Mouse (Mus musculus) small intestine, adult 2 months (tissue): ENCODE results near the gene Hecw2. TPM values are rescaled to one million over a fixed set of nuclear protein-coding genes. Genes with fewer than 3 reads are reported as not detected.

Experiments used
- H3K27ac ChIP-seq: fragments of 200-500 bp; 2 replicates; pipeline ENCODE4 v1.5.1; 2012; ENCODE audit warnings: low read depth, low read length, control low read depth, inconsistent platforms; ENCODE audit not compliant: insufficient read depth
- H3K27me3 ChIP-seq: fragments of 200-500 bp; 2 replicates; pipeline ENCODE4 v1.6.1; 2012; ENCODE audit warnings: mild to moderate bottlenecking, moderate library complexity, low read length, inconsistent platforms; ENCODE audit not compliant: control insufficient read depth, insufficient read depth
- H3K36me3 ChIP-seq: fragments of 200-500 bp; 2 replicates; pipeline ENCODE4 v1.6.1; 2012; ENCODE audit warnings: mild to moderate bottlenecking, low read length, control low read depth, inconsistent platforms; ENCODE audit not compliant: control insufficient read depth, insufficient read depth
- H3K4me1 ChIP-seq: fragments of 200-500 bp; 2 replicates; pipeline ENCODE4 v1.6.1; 2012; ENCODE audit warnings: low read length, inconsistent platforms, mixed read lengths; ENCODE audit not compliant: control insufficient read depth, insufficient read depth, insufficient read length
- H3K4me3 ChIP-seq: fragments of 200-500 bp; 2 replicates; pipeline ENCODE4 v1.5.1; 2012; ENCODE audit warnings: low read depth, mild to moderate bottlenecking, control low read depth, inconsistent platforms, low read length, moderate library complexity
- CTCF ChIP-seq: fragments of 200-500 bp; IDR thresholded peaks from 2 replicates; pipeline ENCODE4 v1.5.1; 2012; ENCODE audit warnings: low read depth, mild to moderate bottlenecking, control low read depth, inconsistent platforms, low read length, moderate library complexity, mixed read lengths; ENCODE audit not compliant: insufficient replicate concordance, insufficient read length; ENCODE audit errors: extremely low read depth
- POLR2A ChIP-seq: fragments of 200-500 bp; IDR thresholded peaks from 2 replicates; pipeline ENCODE4 v1.6.1; 2012; ENCODE audit warnings: low read depth, mild to moderate bottlenecking, control low read depth, inconsistent platforms, low read length, moderate library complexity
- WGBS: fragments of 180-500 bp; shearing (Covaris S2); methylation state at CpG from one replicate; pipeline ENCODE4 v1.1.7; 2018; 5-methylcytosine and 5-hydroxymethylcytosine counted together
- polyA plus RNA-seq: library from polyadenylated mRNA; depleted of rRNA; stranded (reverse); fragments of >200 nt; gene quantifications from 2 replicates; pipeline ENCODE4 v1.2.3, GENCODE M21; 2012

Hecw2 gene
- polyA plus RNA-seq, 1 experiment = 0.25 TPM

DNA sequence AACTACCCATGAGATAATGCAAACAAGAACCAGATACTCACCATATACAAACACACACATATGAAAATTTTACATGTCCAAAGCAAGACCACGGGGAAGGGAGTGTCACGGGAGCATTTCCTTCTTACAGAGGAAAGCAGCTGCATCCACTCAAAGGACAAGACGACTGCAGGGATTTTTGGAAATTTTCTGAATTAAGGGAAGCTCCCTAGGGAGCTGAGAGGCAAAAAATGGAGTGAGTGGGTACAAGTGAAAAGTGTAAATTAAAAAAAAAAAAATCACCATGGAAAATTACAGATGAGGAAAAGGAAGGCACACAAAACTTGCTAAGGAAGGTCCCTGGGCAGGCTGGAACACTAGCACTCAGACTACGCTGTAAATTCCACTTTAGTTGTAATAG, 353.9 kb downstream of the Hecw2 start:
- peaks cover 22% of the 10 kb centered on the region; the same call in 1 of the 2 replicates for H3K4me1 ChIP-seq
- TF ChIP-seq POLR2A (no peak), CTCF (no peak)
- H3K36me3 ChIP-seq = no peaks in the 10 kb centered on the region
- no peaks in the 10 kb centered on the region for H3K27me3 ChIP-seq
- no peak overlapping the region for H3K27ac ChIP-seq
- no peak overlapping the region for H3K4me3 ChIP-seq
- WGBS = 71% methylated on average over 4 of the region's 4 CpGs

DNA sequence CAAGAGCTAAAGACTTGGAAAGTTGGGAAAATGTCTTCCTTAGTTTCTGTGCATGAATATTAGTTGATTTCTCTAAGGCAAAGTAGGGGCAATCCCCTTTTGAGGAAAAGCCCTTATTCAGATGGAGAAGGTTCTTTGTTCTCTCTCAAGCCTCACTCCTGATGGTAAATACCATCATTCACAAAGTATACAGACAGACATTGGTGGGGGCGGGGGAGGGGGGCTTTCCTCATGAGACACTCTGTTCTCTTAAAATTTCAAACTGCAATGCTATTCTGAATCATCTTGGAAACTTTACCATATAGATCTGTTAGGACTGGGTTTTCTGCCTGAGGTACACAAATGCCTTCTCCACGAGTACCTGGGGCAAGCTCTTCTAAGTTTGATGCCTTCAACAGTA, 355.6 kb downstream of the Hecw2 start:
- no peak for TF ChIP-seq POLR2A
- TF ChIP-seq CTCF = no peak

DNA sequence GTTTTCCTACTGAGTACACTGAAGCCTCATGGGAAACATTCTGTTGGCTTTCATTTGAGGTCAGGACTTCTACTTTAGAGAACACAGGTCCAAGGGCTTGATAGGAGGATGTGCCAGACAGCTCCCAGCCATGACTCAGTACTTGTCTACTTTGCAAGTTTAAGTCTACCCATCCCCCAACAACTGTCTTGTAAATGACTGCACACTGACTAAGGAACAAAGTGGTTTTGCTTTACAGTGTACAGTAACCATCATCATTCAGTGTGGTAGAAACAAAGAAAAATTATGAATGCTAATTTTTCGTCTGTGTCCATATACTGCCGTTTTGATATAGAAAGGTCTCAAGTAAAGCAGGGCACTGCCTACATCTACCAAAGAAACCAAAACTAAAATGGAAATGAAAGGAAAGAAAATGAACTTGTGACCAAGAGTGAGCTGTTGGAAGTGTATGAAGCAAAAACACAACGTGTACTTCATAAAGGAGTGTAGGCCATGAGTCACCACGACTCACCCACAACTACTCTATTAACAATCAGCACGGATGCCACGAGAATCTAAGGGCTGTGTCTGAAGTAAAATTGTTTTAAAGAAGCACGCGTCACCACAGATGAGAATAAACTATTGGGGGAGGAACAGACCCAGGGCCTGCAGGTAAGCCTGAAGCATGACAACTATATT, 356.6 kb downstream of the Hecw2 start:
- peak overlapping the region; percentile 55 for H3K27ac ChIP-seq
- no peaks in the 10 kb centered on the region for H3K36me3 ChIP-seq
- H3K4me1 ChIP-seq = peaks cover 9% of the 10 kb centered on the region; the same call in 1 of the 2 replicates
- WGBS = 59% methylated on average over 8 of the region's 8 CpGs
- no peak overlapping the region for H3K4me3 ChIP-seq
- no peaks in the 10 kb centered on the region for H3K27me3 ChIP-seq
- TF ChIP-seq CTCF (no peak), POLR2A (no peak)

More for the DNA sequence above, 355.6 kb downstream of the Hecw2 start:
- no peak overlapping the region for H3K4me3 ChIP-seq
- peak overlapping the region; percentile 55 for H3K27ac ChIP-seq
- H3K4me1 ChIP-seq = peaks cover 14% of the 10 kb centered on the region; the same call in 1 of the 2 replicates
- WGBS = 73% methylated on average over 2 of the region's 2 CpGs
- no peaks in the 10 kb centered on the region for H3K27me3 ChIP-seq
- H3K36me3 ChIP-seq = no peaks in the 10 kb centered on the region

DNA sequence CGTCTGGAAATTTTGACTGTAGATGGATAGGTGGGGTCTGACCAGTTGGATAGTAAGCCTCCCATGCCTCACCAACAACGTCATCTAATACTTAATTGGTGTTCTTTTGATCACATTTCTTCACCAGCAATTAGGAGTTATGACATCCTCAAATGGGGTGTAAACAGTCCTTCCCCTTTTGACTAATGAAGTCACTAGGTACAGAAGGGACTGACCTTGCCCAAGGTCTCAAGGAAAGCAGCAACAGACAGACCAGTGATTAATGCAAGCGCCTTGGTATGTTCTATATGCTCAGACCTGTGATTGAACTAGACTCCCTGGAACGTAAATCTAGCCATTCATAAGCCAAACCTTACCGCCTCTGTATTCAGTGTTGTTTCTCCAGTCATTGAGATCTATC, 364.7 kb downstream of the Hecw2 start:
- H3K36me3 ChIP-seq = no peaks in the 10 kb centered on the region
- no peak for TF ChIP-seq POLR2A
- TF ChIP-seq CTCF = no peak
- no peaks in the 10 kb centered on the region for H3K27me3 ChIP-seq
- 89% methylated on average over 5 of the region's 5 CpGs for WGBS
- no peaks in the 10 kb centered on the region for H3K4me1 ChIP-seq
- H3K27ac ChIP-seq = no peak overlapping the region
- H3K4me3 ChIP-seq = no peak overlapping the region

DNA sequence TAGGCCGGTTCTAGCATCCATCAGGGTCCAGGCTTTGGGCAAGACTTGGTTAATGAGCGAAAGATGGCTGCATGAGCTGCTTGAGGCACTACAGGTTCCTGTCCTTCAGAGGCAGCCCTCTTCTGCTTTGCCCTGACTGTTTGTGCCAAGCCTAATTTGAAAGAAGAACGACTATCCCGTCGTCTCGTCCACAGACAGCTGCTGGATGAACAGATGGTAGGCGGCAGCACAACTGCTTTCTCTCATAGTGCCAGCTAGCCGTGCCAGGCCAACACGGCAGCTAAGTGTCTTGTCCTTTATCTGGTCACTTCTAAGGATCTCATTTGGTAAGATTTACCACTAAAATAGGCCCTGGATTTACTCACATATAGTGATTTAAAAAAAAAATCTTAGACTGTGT, 365.9 kb downstream of the Hecw2 start:
- Histone ChIP-seq H3K4me3 (no peak overlapping the region), H3K27ac (no peak overlapping the region), H3K36me3 (no peaks in the 10 kb centered on the region), H3K4me1 (peaks cover 4% of the 10 kb centered on the region; the same call in 1 of the 2 replicates), H3K27me3 (no peaks in the 10 kb centered on the region)
- TF ChIP-seq POLR2A (no peak), CTCF (no peak)
- WGBS = 84% methylated on average over 9 of the region's 9 CpGs

DNA sequence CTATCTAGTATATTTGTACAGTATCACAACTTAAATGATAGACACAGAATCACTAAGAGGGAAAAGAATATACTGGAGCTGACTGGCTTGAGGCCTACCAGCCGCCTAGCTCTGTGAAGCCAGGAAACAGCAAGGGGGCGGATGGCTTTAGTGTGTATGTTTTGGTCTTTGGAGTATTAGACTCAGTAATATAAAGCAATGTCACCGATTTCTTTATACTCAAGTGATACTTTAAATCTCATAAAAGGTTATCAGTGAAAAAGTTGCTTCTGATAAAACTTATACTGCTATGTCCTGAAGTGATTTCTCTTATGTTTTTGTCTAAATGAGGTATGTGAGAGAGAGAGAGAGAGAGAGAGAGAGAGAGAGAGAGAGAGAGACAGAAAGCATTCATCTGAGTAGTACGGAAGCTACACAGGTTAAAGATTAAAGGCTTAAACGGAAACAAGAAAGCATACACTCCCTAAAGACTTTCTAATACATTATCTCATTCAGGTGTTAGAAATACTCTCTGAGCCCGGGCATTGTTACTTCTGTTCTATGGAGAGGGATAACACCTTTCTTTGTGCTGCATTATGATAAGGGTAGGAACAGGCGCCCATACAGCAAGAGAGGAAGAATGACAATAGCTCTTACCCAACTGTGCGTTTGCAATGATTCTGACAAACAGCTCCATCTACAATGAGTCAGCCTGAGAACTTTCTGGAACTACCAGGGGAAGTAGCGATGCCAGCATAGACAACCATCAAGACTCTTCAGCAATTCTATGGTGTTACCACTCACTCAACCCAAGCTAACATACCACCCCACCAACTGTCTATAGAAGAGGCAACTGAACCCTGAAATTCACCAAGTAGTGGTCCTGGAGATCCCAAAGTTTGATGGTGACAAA, 370.3 kb downstream of the Hecw2 start:
- Histone ChIP-seq H3K27me3 (no peaks in the 10 kb centered on the region), H3K27ac (no peak overlapping the region; the same call in 1 of the 2 replicates), H3K36me3 (no peaks in the 10 kb centered on the region), H3K4me1 (peaks cover 17% of the 10 kb centered on the region; the same call in 1 of the 2 replicates), H3K4me3 (no peak overlapping the region)
- WGBS = 52% methylated on average over 9 of the region's 9 CpGs
- no peak for TF ChIP-seq POLR2A
- no peak for TF ChIP-seq CTCF
